ENCODE assay signal across 23 mouse cellular contexts in the genomic region with DNA sequence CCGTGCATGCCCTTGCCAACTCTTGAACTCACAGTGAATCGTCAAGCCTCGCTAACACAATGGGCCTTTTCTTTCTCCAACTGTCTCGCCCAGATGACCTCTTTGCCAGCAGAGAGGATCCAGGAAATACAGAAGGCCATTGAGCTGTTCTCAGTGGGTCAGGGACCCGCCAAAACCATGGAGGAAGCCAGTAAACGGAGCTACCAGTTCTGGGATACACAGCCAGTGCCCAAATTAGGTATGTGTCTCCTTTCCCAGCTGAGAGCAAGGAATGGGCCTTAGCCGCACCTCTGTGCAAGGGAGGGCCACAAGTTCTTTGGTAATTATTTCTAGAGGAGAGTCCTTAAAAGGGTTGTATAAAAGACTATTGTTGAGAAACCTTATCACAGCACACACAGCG. TPM values are rescaled to one million over a fixed set of nuclear protein-coding genes. Genes with fewer than 3 reads are reported as not detected.
DNase-seq lines count a peak whose midpoint lies in the region; ATAC-seq and TF ChIP-seq lines count a peak whose summit lies in the region.
"Had no signal": no experiment of that assay in that cellular context is flagged by ENCODE, and none has a peak within 500 bp of the region (broad histone marks: within the 10 kb centered on the region; RNA-seq: fewer than 3 reads in every experiment).

No protein-coding gene starts in this region.

- no peak overlapping the region for H3K4me3 ChIP-seq in lung, embryonic 14.5 days (ENCODE audit: low read depth, low read length)
- H3K4me3 ChIP-seq: embryonic facial prominence, embryonic 13.5 days; forebrain, embryonic 12.5 days; heart, embryonic 10.5 days; hindbrain, embryonic 12.5 days had no signal

- no peaks in the 10 kb centered on the region for H3K4me1 ChIP-seq in lung, embryonic 14.5 days (ENCODE audit: insufficient read depth)
- H3K4me1 ChIP-seq: embryonic facial prominence, embryonic 13.5 days; forebrain, embryonic 12.5 days; hindbrain, embryonic 12.5 days had no signal

- H3K27ac ChIP-seq in lung, embryonic 14.5 days (ENCODE audit: low read depth): no peak overlapping the region
- H3K27ac ChIP-seq: embryonic facial prominence, embryonic 13.5 days; forebrain, embryonic 12.5 days; heart, embryonic 10.5 days; hindbrain, embryonic 12.5 days had no signal

- H3K27me3 ChIP-seq in lung, embryonic 14.5 days (ENCODE audit: insufficient read depth, low read length): no peaks in the 10 kb centered on the region
- H3K27me3 ChIP-seq: embryonic facial prominence, embryonic 13.5 days; forebrain, embryonic 12.5 days; hindbrain, embryonic 12.5 days had no signal

- H3K4me2 ChIP-seq in lung, embryonic 14.5 days: no peak overlapping the region
- H3K4me2 ChIP-seq: embryonic facial prominence, embryonic 13.5 days; forebrain, embryonic 12.5 days; hindbrain, embryonic 12.5 days had no signal

- peak; percentile 14 for DNase-seq in embryo, embryonic 10 days (ENCODE audit: low spot score)
- DNase-seq in embryo, embryonic 11 days: no peak
- DNase-seq in lung, embryonic 14.5 days: peak; percentile 14
- DNase-seq in lung, postnatal 25 days (ENCODE audit: low spot score): no peak
- peak; percentile 74 for DNase-seq in Muller cell, postnatal 12 days (ENCODE audit: inconsistent ontology term)
- DNase-seq: adrenal gland, adult 8-10 months; B cell, adult 2 months; cerebellum, adult 18-20 months; cerebellum, adult 9-11 months; cerebellum, postnatal 36 days; gastrocnemius, postnatal 10 days; heart, adult 18-20 months; heart, postnatal 10 days; heart, postnatal 4 days had no signal

- H3K9ac ChIP-seq in lung, embryonic 14.5 days: no peak overlapping the region
- H3K9ac ChIP-seq: embryonic facial prominence, embryonic 13.5 days; forebrain, embryonic 12.5 days; hindbrain, embryonic 12.5 days had no signal

- no peak for TF ChIP-seq CTCF in lung, embryonic 14.5 days (IDR thresholded peaks at IDR 0.05; ENCODE audit: low read depth)

- ATAC-seq in lung, embryonic 14.5 days (ENCODE audit: insufficient read depth): no peak
- ATAC-seq in cerebellum, adult (ENCODE audit: insufficient number of reproducible peaks, low FRiP score, low TSS enrichment): no peak
- no peak for ATAC-seq in inflammation-experienced regulatory T-cells, adult 6 months
- ATAC-seq: CD4-positive, CD25-positive, alpha-beta regulatory T cell, adult 4 months; forebrain, embryonic 16.5 days; hindbrain, embryonic 16.5 days had no signal

- H3K9me3 ChIP-seq in lung, embryonic 14.5 days (ENCODE audit: low read depth, low read length): no peaks in the 10 kb centered on the region
- H3K9me3 ChIP-seq: embryonic facial prominence, embryonic 13.5 days; forebrain, embryonic 12.5 days; heart, embryonic 10.5 days; hindbrain, embryonic 12.5 days had no signal

- 72% methylated on average over 8 of the region's 8 CpGs for WGBS in lung, embryonic 14.5 days

- H3K36me3 ChIP-seq in lung, embryonic 14.5 days (ENCODE audit: insufficient read depth): peaks cover 60% of the 10 kb centered on the region

RNA-seq across cellular contexts. Expression of gene Dcakd, which starts 18.2 kb away (rescaled TPM):
- 218 and 225 TPM in 2 replicates for polyA plus RNA-seq in lung, embryonic 14.5 days (2014; fragmentation: Nextera tagmentation; extraction: Ambion mirVana)
- polyA plus RNA-seq in inflammation-experienced regulatory T-cells, adult 6 months (2017; shearing (Covaris generic)): 10 to 100 TPM; 19.9 to 27.5 (median 25.4) TPM

RNA-seq across cellular contexts. Expression of gene Nmt1, which starts 18.3 kb away (rescaled TPM):
- 64.4 and 72.4 TPM in 2 replicates for polyA plus RNA-seq in lung, embryonic 14.5 days (2014; fragmentation: Nextera tagmentation; extraction: Ambion mirVana)
- polyA plus RNA-seq in inflammation-experienced regulatory T-cells, adult 6 months (2017; shearing (Covaris generic)): 100 to 1,000 TPM in 2 of 3 experiments, 10 to 100 TPM in 1; 63.6 to 113 (median 106) TPM

RNA-seq across cellular contexts. Expression of gene Plcd3, which starts 55.2 kb away (rescaled TPM):
- 1.0 and 2.5 TPM in 2 replicates for polyA plus RNA-seq in lung, embryonic 14.5 days (2014; fragmentation: Nextera tagmentation; extraction: Ambion mirVana)
- polyA plus RNA-seq in inflammation-experienced regulatory T-cells, adult 6 months (2017; shearing (Covaris generic)): not detected

RNA-seq across cellular contexts. Expression of gene Acbd4, which starts 55.2 kb away (rescaled TPM):
- polyA plus RNA-seq in lung, embryonic 14.5 days (2014; fragmentation: Nextera tagmentation; extraction: Ambion mirVana): 11.0 and 14.4 TPM in 2 replicates
- 10 to 100 TPM; 21.5 to 28.5 (median 25.4) TPM for polyA plus RNA-seq in inflammation-experienced regulatory T-cells, adult 6 months (2017; shearing (Covaris generic))

Comparison
In these comparisons a context has a peak if more than half of its experiments do, and no peak if none do; other contexts are left out.
1. DNase-seq: peak in embryo, embryonic 10 days (single experiment), lung, embryonic 14.5 days (single experiment) and Muller cell, postnatal 12 days (single experiment); none in embryo, embryonic 11 days (single experiment) and lung, postnatal 25 days (single experiment).